Mouse (Mus musculus): ENCODE measurements around the gene Ppp1r1b. TPM values are rescaled to one million over a fixed set of nuclear protein-coding genes. Genes with fewer than 3 reads are reported as not detected.

Gene Ppp1r1b
- polyA plus RNA-seq, 1 experiment from 2014 or later = 0.10 TPM

GRCm38 (mm10) chr11:98383261-98384030 lies 35.2 kb downstream of the Ppp1r1b start, which contains the start of gene Tcap:
Gene Tcap, plus strand, starts transcription at chr11:98383811.
- Histone ChIP-seq H3K9me3 (replicated peaks) (no peaks in the 10 kb centered on the region), H3K9ac (no peak within 1 kb of the TSS), H3K27ac (no peak within 1 kb of the TSS), H3K4me2 (no peak within 1 kb of the TSS), H3K4me1 (no peaks in the 10 kb centered on the region), H3K4me3 (no peak within 1 kb of the TSS), H3K36me3 (peaks cover 25% of the 10 kb centered on the region), H3K27me3 (replicated peaks) (peaks cover 56% of the 10 kb centered on the region)
- no peak for ATAC-seq
- 54% methylated on average over 14 of the region's 14 CpGs for WGBS (ENCODE audit: insufficient replicate concordance)

DNA sequence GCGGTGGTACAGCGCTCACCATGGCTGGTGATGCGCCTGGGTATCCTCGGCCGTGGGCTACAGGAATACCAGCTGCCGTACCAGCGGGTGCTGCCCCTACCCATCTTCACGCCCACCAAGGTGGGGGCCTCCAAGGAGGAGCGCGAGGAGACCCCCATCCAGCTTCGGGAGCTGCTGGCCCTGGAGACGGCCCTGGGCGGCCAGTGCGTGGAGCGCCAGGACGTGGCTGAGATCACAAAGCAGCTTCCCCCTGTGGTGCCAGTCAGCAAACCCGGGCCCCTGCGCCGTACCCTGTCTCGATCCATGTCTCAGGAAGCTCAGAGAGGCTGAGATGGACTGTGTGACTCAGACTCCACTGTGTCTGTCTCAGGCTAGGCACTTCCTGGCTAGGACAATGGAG lies 36.0 kb downstream of the Ppp1r1b start:
- WGBS (ENCODE audit: insufficient replicate concordance) = 58% methylated on average over 20 of the region's 20 CpGs
- Histone ChIP-seq H3K4me1 (0 out of 2 replicates have a peak, but pooled peaks cover 3% of the 10 kb centered on the region), H3K27me3 (replicated peaks) (peaks cover 64% of the 10 kb centered on the region), H3K9ac (no peak overlapping the region), H3K4me3 (no peak overlapping the region), H3K36me3 (peaks cover 17% of the 10 kb centered on the region), H3K27ac (no peak overlapping the region), H3K4me2 (no peak overlapping the region), H3K9me3 (replicated peaks) (no peaks in the 10 kb centered on the region)
- no peak for ATAC-seq

- H3K9me3 ChIP-seq (replicated peaks) = no peaks in the 10 kb centered on the region
- 56% methylated on average over 8 of the region's 8 CpGs for WGBS (ENCODE audit: insufficient replicate concordance)
- no peak overlapping the region for H3K27ac ChIP-seq
- H3K4me3 ChIP-seq = no peak overlapping the region
- H3K36me3 ChIP-seq = peaks cover 10% of the 10 kb centered on the region
- no peak for ATAC-seq
- peaks cover 72% of the 10 kb centered on the region for H3K27me3 ChIP-seq (replicated peaks)
- no peak overlapping the region for H3K9ac ChIP-seq
- H3K4me2 ChIP-seq = no peak overlapping the region
- H3K4me1 ChIP-seq = 0 out of 2 replicates have a peak, but pooled peaks cover 8% of the 10 kb centered on the region
Measured at GRCm38 (mm10) chr11:98384721-98385637, 36.8 kb downstream of the Ppp1r1b start.

GRCm38 (mm10) chr11:98385638-98386585 lies 37.7 kb downstream of the Ppp1r1b start, which contains the start of gene Pnmt:
Gene Pnmt, plus strand, starts transcription at chr11:98386450.
- no peak for ATAC-seq
- peaks cover under 1% of the 10 kb centered on the region; the same call in 1 of the 2 replicates for H3K36me3 ChIP-seq
- peaks cover 81% of the 10 kb centered on the region for H3K27me3 ChIP-seq (replicated peaks)
- H3K9me3 ChIP-seq (replicated peaks) = no peaks in the 10 kb centered on the region
- H3K4me3 ChIP-seq = no peak within 1 kb of the TSS
- no peak within 1 kb of the TSS for H3K9ac ChIP-seq
- H3K4me1 ChIP-seq = 0 out of 2 replicates have a peak, but pooled peaks cover 8% of the 10 kb centered on the region
- H3K27ac ChIP-seq = no peak within 1 kb of the TSS
- no peak within 1 kb of the TSS for H3K4me2 ChIP-seq
- WGBS (ENCODE audit: insufficient replicate concordance) = 37% methylated on average over 25 of the region's 25 CpGs

DNA sequence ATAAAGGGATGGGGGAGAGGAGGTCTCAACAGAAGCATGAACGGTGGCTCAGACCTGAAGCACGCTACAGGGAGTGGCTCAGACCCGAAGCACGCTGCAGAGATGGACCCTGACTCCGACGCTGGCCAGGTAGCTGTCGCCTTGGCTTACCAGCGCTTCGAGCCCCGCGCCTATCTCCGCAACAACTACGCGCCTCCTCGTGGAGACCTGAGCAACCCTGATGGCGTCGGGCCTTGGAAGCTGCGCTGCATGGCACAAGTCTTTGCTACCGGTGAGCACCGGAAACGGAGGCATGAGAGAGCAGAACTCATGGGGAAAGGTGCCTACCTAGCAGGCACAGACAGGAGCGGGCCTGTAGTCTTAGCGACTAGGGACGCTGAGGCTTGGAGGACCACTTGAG lies 38.4 kb downstream of the Ppp1r1b start:
- Histone ChIP-seq H3K9ac (no peak overlapping the region), H3K4me3 (no peak overlapping the region), H3K27me3 (replicated peaks) (peaks cover 88% of the 10 kb centered on the region), H3K27ac (no peak overlapping the region), H3K4me1 (peaks cover 8% of the 10 kb centered on the region; the same call in 1 of the 2 replicates), H3K9me3 (replicated peaks) (no peaks in the 10 kb centered on the region), H3K36me3 (no peaks in the 10 kb centered on the region), H3K4me2 (no peak overlapping the region)
- 12% methylated on average over 24 of the region's 24 CpGs for WGBS (ENCODE audit: insufficient replicate concordance)
- ATAC-seq = no peak

DNA sequence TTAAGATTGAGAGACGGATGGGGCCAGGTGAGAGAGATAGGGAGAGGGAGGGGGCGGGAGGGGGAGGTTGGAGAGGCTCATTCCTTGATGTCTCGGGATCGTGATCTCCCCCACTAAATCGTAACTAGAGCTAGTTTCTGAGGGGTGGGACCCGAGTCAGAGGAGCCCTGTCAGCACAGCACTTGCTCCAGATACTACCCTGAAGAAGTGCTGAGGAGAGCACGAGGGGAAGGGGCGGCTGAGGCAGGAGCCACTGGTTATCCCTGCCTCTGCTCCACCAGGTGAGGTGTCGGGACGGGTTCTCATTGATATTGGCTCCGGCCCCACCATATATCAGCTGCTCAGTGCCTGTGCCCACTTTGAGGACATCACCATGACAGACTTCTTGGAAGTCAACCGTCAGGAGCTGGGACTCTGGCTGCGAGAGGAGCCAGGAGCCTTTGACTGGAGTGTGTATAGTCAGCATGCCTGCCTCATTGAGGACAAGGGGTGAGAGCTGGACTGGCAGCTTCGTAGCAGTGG lies 38.9 kb downstream of the Ppp1r1b start:
- WGBS (ENCODE audit: insufficient replicate concordance) = 40% methylated on average over 14 of the region's 14 CpGs
- peaks cover 92% of the 10 kb centered on the region for H3K27me3 ChIP-seq (replicated peaks)
- no peak overlapping the region for H3K4me2 ChIP-seq
- peaks cover 13% of the 10 kb centered on the region for H3K4me1 ChIP-seq
- no peaks in the 10 kb centered on the region for H3K36me3 ChIP-seq
- no peak overlapping the region for H3K4me3 ChIP-seq
- H3K9ac ChIP-seq = no peak overlapping the region
- no peak overlapping the region for H3K27ac ChIP-seq
- ATAC-seq = no peak
- no peaks in the 10 kb centered on the region for H3K9me3 ChIP-seq (replicated peaks)

GRCm38 (mm10) chr11:98388282-98388681 lies 40.1 kb downstream of the Ppp1r1b start:
- Histone ChIP-seq H3K27me3 (replicated peaks) (peaks cover 87% of the 10 kb centered on the region), H3K4me1 (peaks cover 24% of the 10 kb centered on the region), H3K4me3 (no peak overlapping the region), H3K27ac (no peak overlapping the region), H3K4me2 (no peak overlapping the region), H3K36me3 (no peaks in the 10 kb centered on the region), H3K9ac (no peak overlapping the region), H3K9me3 (replicated peaks) (no peaks in the 10 kb centered on the region)
- WGBS (ENCODE audit: insufficient replicate concordance) = 59% methylated on average over 10 of the region's 10 CpGs
- ATAC-seq = no peak

GRCm38 (mm10) chr11:98389221-98389780 lies 41.1 kb downstream of the Ppp1r1b start:
- Histone ChIP-seq H3K4me2 (no peak overlapping the region), H3K9me3 (replicated peaks) (no peaks in the 10 kb centered on the region), H3K4me3 (no peak overlapping the region), H3K4me1 (peaks cover 34% of the 10 kb centered on the region), H3K27me3 (replicated peaks) (peaks cover 77% of the 10 kb centered on the region), H3K36me3 (no peaks in the 10 kb centered on the region), H3K27ac (no peak overlapping the region), H3K9ac (no peak overlapping the region)
- ATAC-seq = no peak
- 11% methylated on average over 9 of the region's 9 CpGs for WGBS (ENCODE audit: insufficient replicate concordance)

- Histone ChIP-seq H3K27ac (no peak overlapping the region), H3K4me1 (peaks cover 43% of the 10 kb centered on the region), H3K9me3 (replicated peaks) (no peaks in the 10 kb centered on the region), H3K4me2 (no peak overlapping the region), H3K36me3 (no peaks in the 10 kb centered on the region), H3K9ac (no peak overlapping the region), H3K27me3 (replicated peaks) (peaks cover 68% of the 10 kb centered on the region), H3K4me3 (no peak overlapping the region)
- 58% methylated on average over 11 of the region's 12 CpGs for WGBS (ENCODE audit: insufficient replicate concordance)
- no peak for ATAC-seq
Measured at GRCm38 (mm10) chr11:98390141-98390540, 41.9 kb downstream of the Ppp1r1b start.

DNA sequence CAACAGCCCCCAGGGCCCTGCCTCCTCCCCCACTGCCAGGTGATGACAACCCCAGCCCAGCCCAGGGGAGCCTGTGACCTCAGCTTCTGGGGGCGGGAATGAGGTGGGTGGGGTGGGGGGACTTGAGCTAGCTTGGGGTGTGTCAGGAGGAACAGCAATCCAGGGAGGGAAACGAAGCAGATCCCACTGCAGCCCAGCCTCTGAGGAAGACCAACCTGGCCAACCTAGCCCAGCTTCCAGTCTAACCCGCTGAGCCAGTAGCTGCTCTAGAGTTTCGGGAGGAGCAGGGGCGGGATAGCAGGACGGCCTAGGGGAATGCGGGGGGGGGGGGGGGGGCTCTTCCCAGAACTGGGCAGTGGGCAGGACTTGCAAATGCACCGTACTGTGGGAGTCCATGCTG lies 43.8 kb downstream of the Ppp1r1b start:
- Histone ChIP-seq H3K36me3 (no peaks in the 10 kb centered on the region), H3K9me3 (replicated peaks) (no peaks in the 10 kb centered on the region), H3K27me3 (replicated peaks) (peaks cover 49% of the 10 kb centered on the region), H3K9ac (0 out of 2 replicates have a peak overlapping the region, but pooled peaks have one; percentile 49), H3K4me1 (peaks cover 46% of the 10 kb centered on the region), H3K4me2 (peak overlapping the region; percentile 50), H3K4me3 (no peak overlapping the region), H3K27ac (peak overlapping the region; percentile 72; the same call in 1 of the 2 replicates)
- 33% methylated on average over 7 of the region's 8 CpGs for WGBS (ENCODE audit: insufficient replicate concordance)
- no peak for ATAC-seq

- Histone ChIP-seq H3K4me2 (peak overlapping the region; percentile 50), H3K36me3 (no peaks in the 10 kb centered on the region), H3K4me3 (no peak overlapping the region), H3K27me3 (replicated peaks) (peaks cover 43% of the 10 kb centered on the region), H3K9me3 (replicated peaks) (no peaks in the 10 kb centered on the region), H3K4me1 (peaks cover 46% of the 10 kb centered on the region), H3K27ac (peak overlapping the region; percentile 72), H3K9ac (peak overlapping the region; percentile 49)
- ATAC-seq = peak; percentile 79
- WGBS (ENCODE audit: insufficient replicate concordance) = 20% methylated on average over 4 of the region's 4 CpGs
Measured at GRCm38 (mm10) chr11:98392645-98393044, 44.4 kb downstream of the Ppp1r1b start.

All from liver, embryonic 12.5 days (tissue).